In the genomic region with DNA sequence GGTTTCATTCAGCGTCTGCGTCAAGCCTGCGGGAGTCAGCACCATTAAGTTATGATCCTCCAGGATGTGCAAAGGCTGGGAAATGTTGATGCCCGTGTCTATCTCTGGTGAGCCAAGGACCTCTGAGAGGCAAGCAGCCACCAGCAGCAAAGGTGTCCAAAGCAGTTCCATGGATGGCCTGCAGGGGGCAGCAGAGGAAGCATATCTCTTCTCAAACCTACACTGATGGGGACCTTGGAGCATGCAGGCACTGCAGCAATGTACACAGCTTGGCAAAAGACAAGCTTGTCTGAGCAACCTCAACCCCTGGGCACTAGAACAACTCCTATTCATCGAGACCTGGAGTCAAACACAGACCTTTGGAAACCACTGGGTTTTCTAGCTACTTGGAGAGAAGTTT, we compare ENCODE assay signal across 8 mouse cellular contexts. TPM values are rescaled to one million over a fixed set of nuclear protein-coding genes. Genes with fewer than 3 reads are reported as not detected.
A peak's percentile ranks its signal among the peaks of the same experiment; 100 is the strongest.
DNase-seq lines count a peak whose midpoint lies in the region; ATAC-seq and TF ChIP-seq lines count a peak whose summit lies in the region.

No protein-coding gene starts in this region.

- no peak for ATAC-seq in midbrain, postnatal 0 days (ENCODE audit: low FRiP score)

- no peaks in the 10 kb centered on the region for H3K27me3 ChIP-seq in kidney, adult 2 months (replicated peaks; ENCODE audit: control insufficient read depth, insufficient read depth, low read length)
- no peaks in the 10 kb centered on the region for H3K27me3 ChIP-seq in midbrain, postnatal 0 days (ENCODE audit: insufficient read depth, low read length)
- H3K27me3 ChIP-seq in thymus, adult 2 months (ENCODE audit: control insufficient read depth, insufficient read depth, low read length): no peaks in the 10 kb centered on the region

- no peaks in the 10 kb centered on the region for H3K9me3 ChIP-seq in midbrain, postnatal 0 days (ENCODE audit: low read length)

- peak; percentile 6 to 38 for DNase-seq in heart, adult 9 months (ENCODE audit: low spot score in 2 of 2)
- no peak for DNase-seq in heart, postnatal 25 days (ENCODE audit: low spot score)
- DNase-seq in adrenal gland, postnatal 36 days: peak; percentile 86 to 87
- DNase-seq in embryo, embryonic 9.5 days (ENCODE audit: extremely low spot score): peak; percentile 66
- peak; percentile 91 for DNase-seq in kidney, adult 2 months
- DNase-seq in left cerebral cortex, postnatal 14 days (ENCODE audit: low spot score in 2 of 2): peak; percentile 83 to 84
- DNase-seq in midbrain, postnatal 0 days (ENCODE audit: low spot score): peak; percentile 68
- peak; percentile 35 for DNase-seq in thymus, adult 2 months

- peaks cover 17% of the 10 kb centered on the region; the same call in 1 of the 2 replicates for H3K4me1 ChIP-seq in kidney, adult 2 months (ENCODE audit: control insufficient read depth, insufficient read depth, low read length)
- H3K4me1 ChIP-seq in midbrain, postnatal 0 days (ENCODE audit: insufficient read depth, low read length): no peaks in the 10 kb centered on the region
- H3K4me1 ChIP-seq in thymus, adult 2 months (replicated peaks; ENCODE audit: control insufficient read depth, insufficient read depth, low read length): no peaks in the 10 kb centered on the region

- no peak overlapping the region for H3K4me3 ChIP-seq in kidney, adult 2 months (ENCODE audit: insufficient read depth, low read depth, low read length)
- H3K4me3 ChIP-seq in midbrain, postnatal 0 days (ENCODE audit: low read depth, low read length): no peak overlapping the region
- no peak overlapping the region for H3K4me3 ChIP-seq in thymus, adult 2 months (ENCODE audit: control insufficient read depth, insufficient read depth, low read length)

- intact Hi-C loops in heart, postnatal 25 days (cut with DNase I): loop anchor here (10.0 kb wide), 2 partner anchors 155 to 755 kb away; no protein-coding TSS in a partner anchor
- intact Hi-C loops in left cerebral cortex, postnatal 14 days (cut with DNase I): loop anchor here (10.0 kb wide), 2 partner anchors 75 to 505 kb away; no protein-coding TSS in a partner anchor

- H3K27ac ChIP-seq in kidney, adult 2 months (ENCODE audit: insufficient read depth, low read depth, low read length): no peak overlapping the region
- H3K27ac ChIP-seq in midbrain, postnatal 0 days (ENCODE audit: low read depth, low read length): no peak overlapping the region
- H3K27ac ChIP-seq in thymus, adult 2 months (ENCODE audit: control insufficient read depth, insufficient read depth, low read length): no peak overlapping the region

- H3K9ac ChIP-seq in midbrain, postnatal 0 days (replicated peaks; ENCODE audit: low read length, poor library complexity, severe bottlenecking): no peak overlapping the region

- TF ChIP-seq CTCF in kidney, adult 2 months (conservative IDR thresholded peaks at IDR 0.05; ENCODE audit: insufficient read depth, insufficient read length, low read depth, low read length): peak; percentile 95; the same call in 1 of the 2 replicates
- peak; percentile 83 for TF ChIP-seq CTCF in midbrain, postnatal 0 days (IDR thresholded peaks at IDR 0.05)
- TF ChIP-seq CTCF in thymus, adult 2 months (IDR thresholded peaks at IDR 0.05; ENCODE audit: borderline replicate concordance, control insufficient read depth, extremely low read depth, insufficient read depth, low read length, poor library complexity): peak; percentile 60; the same call in 1 of the 2 replicates

- H3K36me3 ChIP-seq in kidney, adult 2 months (ENCODE audit: control insufficient read depth, insufficient read depth, low read length): no peaks in the 10 kb centered on the region
- no peaks in the 10 kb centered on the region for H3K36me3 ChIP-seq in midbrain, postnatal 0 days (ENCODE audit: insufficient read depth, low read length)
- H3K36me3 ChIP-seq in thymus, adult 2 months (ENCODE audit: control insufficient read depth, insufficient read depth, low read length): no peaks in the 10 kb centered on the region

- TF ChIP-seq POLR2A in kidney, adult 2 months (IDR thresholded peaks at IDR 0.05; ENCODE audit: low read depth, low read length): no peak
- no peak for TF ChIP-seq POLR2A in thymus, adult 2 months (IDR thresholded peaks at IDR 0.05; ENCODE audit: control insufficient read depth, extremely low read depth, insufficient read depth, low read length, poor library complexity)

- no peak overlapping the region for H3K4me2 ChIP-seq in midbrain, postnatal 0 days (ENCODE audit: low read depth, low read length, poor library complexity, severe bottlenecking)

- WGBS in kidney, adult 2 months: 37% methylated on average over 5 of the region's 5 CpGs
- 46% methylated on average over 5 of the region's 5 CpGs for WGBS in midbrain, postnatal 0 days
- 49% methylated on average over 5 of the region's 5 CpGs for WGBS in thymus, adult 2 months

RNA-seq across cellular contexts. Expression of a gene that starts 0.4 kb away (rescaled TPM):
- total RNA-seq in heart, postnatal 25 days (2021): 1 to 10 TPM; 6.9 to 7.0 TPM
- 1 to 10 TPM; 3.7 to 4.3 TPM for total RNA-seq in adrenal gland, postnatal 36 days (2021)
- 78.2 and 91.7 TPM in 2 replicates for polyA plus RNA-seq in kidney, adult 2 months (2012; rRNA removed)
- total RNA-seq in left cerebral cortex, postnatal 14 days (2021): under 1 TPM; 0.42 to 0.72 TPM
- total RNA-seq in midbrain, postnatal 0 days (2014; rRNA removed): 0.52 and 0.66 TPM in 2 replicates
- 0.19 TPM in 1 of 2 replicates, not detected in the other for polyA plus RNA-seq in midbrain, postnatal 0 days (2015; fragmentation: Nextera tagmentation; extraction: Ambion mirVana)
- 0.32 and 0.58 TPM in 2 replicates for polyA plus RNA-seq in thymus, adult 2 months (2012; rRNA removed)

RNA-seq across cellular contexts. Expression of a gene that starts 3.6 kb away (rescaled TPM):
- not detected for total RNA-seq in heart, postnatal 25 days (2021)
- not detected for total RNA-seq in adrenal gland, postnatal 36 days (2021)
- 1.4 and 2.2 TPM in 2 replicates for polyA plus RNA-seq in kidney, adult 2 months (2012; rRNA removed)
- total RNA-seq in left cerebral cortex, postnatal 14 days (2021): not detected
- total RNA-seq in midbrain, postnatal 0 days (2014; rRNA removed): not detected in 2 replicates
- polyA plus RNA-seq in midbrain, postnatal 0 days (2015; fragmentation: Nextera tagmentation; extraction: Ambion mirVana): 0.07 and 0.20 TPM in 2 replicates
- not detected in 2 replicates for polyA plus RNA-seq in thymus, adult 2 months (2012; rRNA removed)

RNA-seq across cellular contexts. Expression of a gene that starts 34.5 kb away (rescaled TPM):
- not detected for total RNA-seq in heart, postnatal 25 days (2021)
- not detected for total RNA-seq in adrenal gland, postnatal 36 days (2021)
- polyA plus RNA-seq in kidney, adult 2 months (2012; rRNA removed): 980 and 1,120 TPM in 2 replicates
- not detected for total RNA-seq in left cerebral cortex, postnatal 14 days (2021)
- total RNA-seq in midbrain, postnatal 0 days (2014; rRNA removed): not detected in 2 replicates
- polyA plus RNA-seq in midbrain, postnatal 0 days (2015; fragmentation: Nextera tagmentation; extraction: Ambion mirVana): not detected in 2 replicates
- polyA plus RNA-seq in thymus, adult 2 months (2012; rRNA removed): 0.09 and 0.65 TPM in 2 replicates

RNA-seq across cellular contexts. Expression of a gene that starts 40.6 kb away (rescaled TPM):
- total RNA-seq in heart, postnatal 25 days (2021): not detected
- total RNA-seq in adrenal gland, postnatal 36 days (2021): not detected
- polyA plus RNA-seq in kidney, adult 2 months (2012; rRNA removed): 2,888 and 4,030 TPM in 2 replicates
- not detected for total RNA-seq in left cerebral cortex, postnatal 14 days (2021)
- total RNA-seq in midbrain, postnatal 0 days (2014; rRNA removed): not detected in 2 replicates
- polyA plus RNA-seq in midbrain, postnatal 0 days (2015; fragmentation: Nextera tagmentation; extraction: Ambion mirVana): not detected in 2 replicates
- polyA plus RNA-seq in thymus, adult 2 months (2012; rRNA removed): 0.83 and 2.2 TPM in 2 replicates
